Mouse (Mus musculus) liver, embryonic 12.5 days (tissue): ENCODE data around the gene Bglap3. TPM values are rescaled to one million over a fixed set of nuclear protein-coding genes. Genes with fewer than 3 reads are reported as not detected.
"Not testable (repeated sequence)": the region's sequence is repeated elsewhere in the genome, so short reads cannot be mapped to it uniquely, and the experiment has no call there.

Source experiments
- ATAC-seq: fragments of 200-750 bp; cut with Nextera tagmentation; 2 replicates; pipeline ENCODE4 v1.8.0; 2017; ENCODE audit warnings: moderate number of reproducible peaks, mild to moderate bottlenecking, moderate library complexity
- H3K27ac ChIP-seq: fragments of 300-500 bp; sonication (generic); 2 replicates; pipeline ENCODE4 v1.5.1; 2016; ENCODE audit warnings: mild to moderate bottlenecking
- H3K27me3 ChIP-seq: fragments of 300-500 bp; sonication (generic); replicated peaks from 2 replicates; pipeline ENCODE4 v1.6.1; 2016; ENCODE audit warnings: mild to moderate bottlenecking, moderate library complexity
- H3K36me3 ChIP-seq: fragments of 300-500 bp; sonication (generic); 2 replicates; pipeline ENCODE4 v1.6.1; 2016; ENCODE audit warnings: mild to moderate bottlenecking, moderate library complexity
- H3K4me1 ChIP-seq: fragments of 300-500 bp; sonication (generic); 2 replicates; pipeline ENCODE4 v1.6.1; 2016
- H3K4me2 ChIP-seq: fragments of 300-500 bp; sonication (generic); 2 replicates; pipeline ENCODE4 v1.6.1; 2016; ENCODE audit warnings: mild to moderate bottlenecking, moderate library complexity
- H3K4me3 ChIP-seq: fragments of 300-500 bp; sonication (generic); 2 replicates; pipeline ENCODE4 v1.5.1; 2016; ENCODE audit warnings: mild to moderate bottlenecking, moderate library complexity
- H3K9ac ChIP-seq: fragments of 300-500 bp; sonication (generic); 2 replicates; pipeline ENCODE4 v1.6.1; 2016; ENCODE audit warnings: mild to moderate bottlenecking, moderate library complexity
- H3K9me3 ChIP-seq: fragments of 300-500 bp; sonication (generic); replicated peaks from 2 replicates; pipeline ENCODE4 v1.6.1; 2016; ENCODE audit warnings: mild to moderate bottlenecking, moderate library complexity
- WGBS: fragments of 180-500 bp; shearing (Covaris S2); methylation state at CpG from one replicate; pipeline ENCODE4 v1.1.7; 2016; ENCODE audit not compliant: insufficient replicate concordance; 5-methylcytosine and 5-hydroxymethylcytosine counted together
- polyA plus RNA-seq: library from polyadenylated mRNA; unstranded; fragments of >200 nt; fragmentation: Nextera tagmentation; extraction: Ambion mirVana; gene quantifications from 2 replicates; pipeline ENCODE4 v1.2.1, GENCODE M21; 2016

The Bglap3 gene
- polyA plus RNA-seq, 1 experiment from 2014 or later: 0.13 TPM

- H3K4me2 ChIP-seq: peak overlapping the region; percentile 49
- ATAC-seq: peak; percentile 85
Observed at GRCm38 (mm10) chr3:88375750-88376626, 3.4 kb upstream of the Bglap3 start.

GRCm38 (mm10) chr3:88368511-88368910 is 4.0 kb downstream of the Bglap3 start:
- H3K9me3 ChIP-seq, H3K36me3 ChIP-seq, ATAC-seq, H3K27ac ChIP-seq, H3K9ac ChIP-seq, H3K4me2 ChIP-seq, H3K4me3 ChIP-seq: not testable (repeated sequence)
- peaks cover 35% of the 10 kb centered on the region for H3K4me1 ChIP-seq
- WGBS: 71% methylated on average over 7 of the region's 7 CpGs
- peaks cover 31% of the 10 kb centered on the region for H3K27me3 ChIP-seq

More at GRCm38 (mm10) chr3:88375750-88376626, 3.4 kb upstream of the Bglap3 start:
- H3K27me3 ChIP-seq, H3K4me1 ChIP-seq, H3K9ac ChIP-seq, H3K36me3 ChIP-seq, H3K9me3 ChIP-seq, H3K27ac ChIP-seq: not testable (repeated sequence)
- peak overlapping the region; percentile 21; the same call in 1 of the 2 replicates for H3K4me3 ChIP-seq
- WGBS: 14% methylated on average over 19 of the region's 19 CpGs

- not testable (repeated sequence) for ATAC-seq, H3K4me3 ChIP-seq, H3K9me3 ChIP-seq, H3K27ac ChIP-seq, H3K36me3 ChIP-seq, H3K9ac ChIP-seq
- Histone ChIP-seq H3K4me2 (peak overlapping the region; percentile 64), H3K27me3 (peaks cover 31% of the 10 kb centered on the region), H3K4me1 (peaks cover 45% of the 10 kb centered on the region)
- 39% methylated on average over 3 of the region's 7 CpGs for WGBS
Observed at GRCm38 (mm10) chr3:88367517-88367916, 5.0 kb downstream of the Bglap3 start.

- Histone ChIP-seq H3K4me1 (peaks cover 51% of the 10 kb centered on the region), H3K4me2 (peak overlapping the region; percentile 64), H3K4me3 (peak overlapping the region; percentile 28), H3K27me3 (peaks cover 31% of the 10 kb centered on the region)
- H3K9ac ChIP-seq, H3K9me3 ChIP-seq, H3K27ac ChIP-seq, H3K36me3 ChIP-seq: not testable (repeated sequence)
- ATAC-seq: peak; percentile 36; the same call in 1 of the 2 replicates
- 9% methylated on average over 20 of the region's 22 CpGs for WGBS
Observed at GRCm38 (mm10) chr3:88366830-88367428, 5.6 kb downstream of the Bglap3 start.

GRCm38 (mm10) chr3:88365705-88366361 is 6.7 kb downstream of the Bglap3 start:
- peaks cover 61% of the 10 kb centered on the region for H3K4me1 ChIP-seq
- H3K9me3 ChIP-seq: peaks cover 10% of the 10 kb centered on the region
- H3K4me2 ChIP-seq: peak overlapping the region; percentile 74
- H3K9ac ChIP-seq: peak overlapping the region; percentile 61; the same call in 1 of the 2 replicates
- H3K4me3 ChIP-seq: peak overlapping the region; percentile 50
- H3K27me3 ChIP-seq: peaks cover 31% of the 10 kb centered on the region
- 31% methylated on average over 34 of the region's 34 CpGs for WGBS
- H3K27ac ChIP-seq: no peak overlapping the region
- ATAC-seq: no peak
- H3K36me3 ChIP-seq: peaks cover 18% of the 10 kb centered on the region

GRCm38 (mm10) chr3:88364337-88364736 is 8.2 kb downstream of the Bglap3 start, which contains the start of gene Paqr6:
Gene Paqr6 (plus strand): TSS chr3:88364584.
- peaks cover 76% of the 10 kb centered on the region for H3K4me1 ChIP-seq

GRCm38 (mm10) chr3:88363700-88364099 is 8.8 kb downstream of the Bglap3 start:
- peak overlapping the region; percentile 61 for H3K9ac ChIP-seq
- peak; percentile 93 for ATAC-seq
- H3K27me3 ChIP-seq: peaks cover 31% of the 10 kb centered on the region
- peak overlapping the region; percentile 91 for H3K27ac ChIP-seq
- peak overlapping the region; percentile 74 for H3K4me2 ChIP-seq
- peaks cover 40% of the 10 kb centered on the region for H3K36me3 ChIP-seq
- peaks cover 76% of the 10 kb centered on the region for H3K4me1 ChIP-seq
- H3K4me3 ChIP-seq: peak overlapping the region; percentile 50
- WGBS: 37% methylated on average over 4 of the region's 4 CpGs
- no peaks in the 10 kb centered on the region for H3K9me3 ChIP-seq

More at GRCm38 (mm10) chr3:88364337-88364736, 8.2 kb downstream of the Bglap3 start, which contains the start of gene Paqr6:
- peak within 1 kb of the TSS; percentile 61 for H3K9ac ChIP-seq
- WGBS: 5% methylated on average over 16 of the region's 16 CpGs
- peak within 1 kb of the TSS; percentile 91 for H3K27ac ChIP-seq
- peaks cover 33% of the 10 kb centered on the region for H3K36me3 ChIP-seq
- H3K27me3 ChIP-seq: peaks cover 31% of the 10 kb centered on the region
- no peaks in the 10 kb centered on the region for H3K9me3 ChIP-seq
- peak within 1 kb of the TSS; percentile 50 for H3K4me3 ChIP-seq
- peak; percentile 57; the same call in 1 of the 2 replicates for ATAC-seq
- peak within 1 kb of the TSS; percentile 74 for H3K4me2 ChIP-seq

- no peak for ATAC-seq
- Histone ChIP-seq H3K9ac (peak overlapping the region; percentile 42; the same call in 1 of the 2 replicates), H3K9me3 (no peaks in the 10 kb centered on the region), H3K4me2 (peak overlapping the region; percentile 74; the same call in 1 of the 2 replicates), H3K4me3 (no peak overlapping the region), H3K27me3 (peaks cover 22% of the 10 kb centered on the region), H3K27ac (peak overlapping the region; percentile 91), H3K36me3 (peaks cover 59% of the 10 kb centered on the region), H3K4me1 (peaks cover 69% of the 10 kb centered on the region)
- 77% methylated on average over 2 of the region's 2 CpGs for WGBS
Observed at GRCm38 (mm10) chr3:88361612-88362313, 10.8 kb downstream of the Bglap3 start.

GRCm38 (mm10) chr3:88361096-88361495 is 11.4 kb downstream of the Bglap3 start:
- Histone ChIP-seq H3K4me3 (no peak overlapping the region), H3K27me3 (peaks cover 15% of the 10 kb centered on the region), H3K4me2 (no peak overlapping the region), H3K9me3 (no peaks in the 10 kb centered on the region), H3K4me1 (peaks cover 67% of the 10 kb centered on the region), H3K9ac (0 out of 2 replicates have a peak overlapping the region, but pooled peaks have one; percentile 14), H3K27ac (peak overlapping the region; percentile 91), H3K36me3 (peaks cover 66% of the 10 kb centered on the region)
- WGBS: 49% methylated on average over 6 of the region's 6 CpGs
- ATAC-seq: no peak

GRCm38 (mm10) chr3:88359989-88360388 is 12.6 kb downstream of the Bglap3 start:
- H3K36me3 ChIP-seq: peaks cover 77% of the 10 kb centered on the region
- no peak overlapping the region for H3K4me3 ChIP-seq
- H3K27ac ChIP-seq: peak overlapping the region; percentile 39; the same call in 1 of the 2 replicates
- ATAC-seq: no peak
- WGBS: 78% methylated on average over 3 of the region's 3 CpGs
- H3K9me3 ChIP-seq: no peaks in the 10 kb centered on the region
- H3K4me2 ChIP-seq: no peak overlapping the region
- H3K27me3 ChIP-seq: peaks cover 4% of the 10 kb centered on the region
- peaks cover 56% of the 10 kb centered on the region for H3K4me1 ChIP-seq
- H3K9ac ChIP-seq: no peak overlapping the region

- H3K27me3 ChIP-seq: peaks cover under 1% of the 10 kb centered on the region; the same call in 1 of the 2 replicates
- ATAC-seq: no peak
- peak overlapping the region; percentile 39 for H3K27ac ChIP-seq
- 89% methylated on average over 5 of the region's 5 CpGs for WGBS
- H3K4me2 ChIP-seq: no peak overlapping the region
- H3K36me3 ChIP-seq: peaks cover 81% of the 10 kb centered on the region
- no peak overlapping the region for H3K9ac ChIP-seq
- no peak overlapping the region for H3K4me3 ChIP-seq
- H3K9me3 ChIP-seq: no peaks in the 10 kb centered on the region
- H3K4me1 ChIP-seq: peaks cover 52% of the 10 kb centered on the region
Observed at GRCm38 (mm10) chr3:88359584-88359983, 13.0 kb downstream of the Bglap3 start.
